Mouse (Mus musculus) central nervous system, embryonic 14 days (tissue): Measurements from ENCODE around the gene Serpinb1a. TPM values are rescaled to one million over a fixed set of nuclear protein-coding genes. Genes with fewer than 3 reads are reported as not detected.

ENCODE experiments used
- polyA plus RNA-seq: library from polyadenylated mRNA; depleted of rRNA; stranded (reverse); fragments of >200 nt; gene quantifications from 2 replicates; pipeline ENCODE4 v1.2.3, GENCODE M21; 2012; rRNA removed

Serpinb1a gene
- polyA plus RNA-seq = 1.4 and 2.2 TPM in 2 replicates

DNA sequence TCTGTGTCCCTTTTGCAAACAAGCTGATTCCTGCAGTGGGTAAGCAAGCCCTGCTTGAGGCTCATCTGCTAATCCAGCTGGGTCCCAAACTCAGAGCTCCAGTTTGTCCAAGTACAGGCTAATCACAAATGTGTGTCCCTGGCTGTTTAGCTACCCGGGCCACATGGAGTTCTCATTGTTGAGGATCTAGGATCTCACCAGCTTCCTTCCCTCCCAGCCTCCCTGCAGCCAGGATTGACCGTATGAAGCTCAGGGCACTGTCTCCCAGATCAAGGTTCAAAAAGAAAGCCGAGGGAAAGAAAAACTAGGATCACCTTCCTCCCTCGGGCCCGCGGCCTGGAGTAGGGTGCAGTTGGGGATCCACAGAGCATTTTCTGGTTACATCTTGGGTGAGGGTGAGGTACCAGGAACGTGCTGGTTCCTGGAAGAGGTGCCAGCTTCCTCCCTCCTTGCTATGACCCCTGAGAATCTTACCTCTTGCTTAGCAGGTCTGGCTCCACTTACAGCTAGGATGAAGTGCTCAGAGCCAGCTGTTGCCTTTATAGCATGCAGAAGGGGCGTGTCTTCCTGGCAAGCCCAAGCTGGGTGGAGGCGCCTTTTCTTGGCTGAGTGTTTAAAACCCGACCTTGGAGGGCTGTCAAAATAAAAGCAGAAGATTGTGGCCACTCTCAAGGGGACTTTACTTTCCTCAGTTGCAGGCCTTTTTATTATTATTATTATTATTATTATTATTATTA, at the start of gene Serpinb1a:
Gene Serpinb1a, minus strand, starts transcription at position 518 of the 737 bp plus-strand sequence.

DNA sequence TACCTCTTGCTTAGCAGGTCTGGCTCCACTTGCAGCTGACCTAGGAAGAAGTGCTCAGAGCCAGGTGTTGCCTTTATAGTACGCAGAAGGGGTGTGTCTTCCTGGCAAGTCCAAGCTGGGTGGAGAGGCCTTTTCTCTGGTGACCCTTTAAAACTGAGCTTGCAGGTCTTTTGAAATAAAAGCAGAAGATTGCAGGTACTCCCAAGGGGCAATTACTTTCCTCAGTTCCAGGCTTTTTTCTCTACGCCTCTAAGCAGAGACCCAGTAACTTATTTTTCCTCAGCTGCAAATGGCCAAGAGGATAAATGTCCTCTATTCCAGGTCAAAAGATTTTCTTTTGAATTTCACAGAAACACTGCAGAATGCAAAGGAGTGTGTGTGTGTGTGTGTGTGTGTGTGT, 47.1 kb upstream of the Serpinb1a start, which contains the start of gene Serpinb1c:
Gene Serpinb1c, minus strand, starts transcription at position 101 of the 400 bp plus-strand sequence.

DNA sequence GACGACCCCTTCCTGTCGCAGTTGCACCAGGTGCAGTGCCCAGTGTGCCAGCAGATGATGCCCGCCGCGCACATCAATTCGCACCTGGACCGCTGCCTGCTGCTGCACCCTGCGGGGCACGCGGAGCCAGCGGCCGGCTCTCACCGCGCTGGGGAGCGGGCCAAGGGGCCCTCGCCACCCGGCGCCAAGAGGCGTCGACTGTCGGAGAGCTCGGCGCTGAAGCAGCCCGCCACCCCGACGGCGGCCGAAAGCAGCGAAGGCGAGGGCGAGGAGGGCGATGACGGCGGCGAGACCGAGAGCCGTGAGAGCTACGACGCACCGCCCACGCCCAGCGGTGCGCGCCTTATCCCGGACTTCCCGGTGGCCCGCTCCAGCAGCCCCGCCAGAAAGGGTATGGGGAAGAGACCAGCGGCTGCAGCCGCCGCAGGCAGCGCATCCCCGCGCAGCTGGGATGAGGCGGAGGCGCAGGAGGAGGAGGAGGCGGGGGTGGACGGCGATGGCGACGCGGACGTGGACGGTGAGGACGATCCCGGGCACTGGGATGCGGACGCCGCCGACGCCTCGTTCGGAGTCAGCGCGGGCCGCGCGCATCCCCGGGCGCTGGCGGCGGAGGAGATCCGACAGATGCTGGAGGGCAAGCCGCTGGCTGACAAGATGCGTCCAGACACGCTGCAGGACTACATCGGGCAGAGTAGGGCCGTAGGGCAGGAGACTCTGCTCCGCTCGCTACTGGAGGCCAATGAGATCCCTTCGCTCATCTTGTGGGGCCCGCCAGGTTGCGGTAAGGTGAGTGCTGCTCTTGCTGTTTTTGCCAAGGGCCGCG, 48.5 kb downstream of the Serpinb1a start, which contains the start of gene D930007J09Rik:
Gene D930007J09Rik, minus strand, starts transcription at position 591 of the 823 bp plus-strand sequence.

DNA sequence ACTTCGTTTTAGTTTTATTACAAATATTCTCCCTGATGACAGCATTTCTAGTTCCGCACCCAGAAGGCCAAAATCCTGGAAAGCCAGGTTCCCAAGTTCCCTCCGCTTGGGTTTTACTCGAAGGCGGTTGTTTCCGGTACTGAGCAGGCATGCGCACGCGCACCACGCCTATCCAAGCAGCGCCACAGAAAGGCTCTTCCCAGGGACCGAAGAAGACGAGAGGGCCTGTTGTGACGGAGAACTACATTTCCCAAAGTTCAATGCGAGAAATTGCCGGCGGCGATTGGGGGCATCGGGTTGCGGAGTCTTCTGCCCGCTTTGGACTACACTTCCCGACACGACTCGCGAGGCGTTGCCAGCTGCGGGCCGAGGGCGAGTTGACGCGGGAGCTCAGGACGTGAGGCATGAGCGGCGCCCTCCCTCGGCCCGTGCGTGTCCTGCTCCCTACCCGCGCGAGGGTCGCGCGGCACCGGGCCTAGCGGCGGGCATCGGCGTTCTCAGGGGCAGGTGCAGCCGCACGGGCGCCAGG, 49.2 kb downstream of the Serpinb1a start, which contains the start of gene Wrnip1:
Gene Wrnip1, plus strand, starts transcription at position 346 of the 529 bp plus-strand sequence.

Other genes starting within 250 kb of the Serpinb1a start
- 0.31 and 2.7 TPM in 2 replicates for gene Mylk4, start 67.2 kb downstream of the Serpinb1a start, polyA plus RNA-seq
- gene Wrnip1, start 49.1 kb downstream of the Serpinb1a start, polyA plus RNA-seq = 58.0 and 60.3 TPM in 2 replicates
- 0.61 and 1.2 TPM in 2 replicates for gene D930007J09Rik, start 48.3 kb downstream of the Serpinb1a start, polyA plus RNA-seq
- 0.05 TPM in 1 of 2 replicates, not detected in the other for gene Serpinb1c, start 47.0 kb upstream of the Serpinb1a start, polyA plus RNA-seq
- gene Serpinb6b, start 114.0 kb upstream of the Serpinb1a start, polyA plus RNA-seq = 1.4 TPM in 2 replicates
- 1.2 and 1.9 TPM in 2 replicates for gene Serpinb9, start 152.1 kb upstream of the Serpinb1a start, polyA plus RNA-seq
- gene Serpinb9b, start 176.2 kb upstream of the Serpinb1a start, polyA plus RNA-seq = 0.21 and 0.22 TPM in 2 replicates
- gene Serpinb1b, start 227.4 kb upstream of the Serpinb1a start, polyA plus RNA-seq = 2.6 and 3.7 TPM in 2 replicates